Comparison of ENCODE assay signal across 13 mouse cellular contexts in the genomic region with DNA sequence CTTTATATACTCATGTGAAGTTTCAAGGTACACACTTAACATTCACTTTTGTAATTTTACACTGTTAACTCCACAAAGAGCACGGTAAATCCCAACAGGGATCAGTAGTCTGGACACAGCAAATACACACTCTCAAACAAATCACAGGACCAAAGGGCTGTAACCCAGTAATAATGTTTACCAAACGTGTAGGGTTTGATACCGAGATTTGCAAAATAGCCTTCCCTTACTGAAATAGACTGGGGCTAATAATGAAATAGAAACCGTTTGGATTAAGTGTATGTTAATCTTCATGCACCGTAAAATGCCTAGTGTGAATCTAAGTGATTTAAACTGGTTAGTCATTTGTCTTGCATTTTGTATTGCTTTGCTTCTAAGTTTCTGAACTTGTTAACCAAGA. TPM values are rescaled to one million over a fixed set of nuclear protein-coding genes. Genes with fewer than 3 reads are reported as not detected.
A peak's percentile ranks its signal among the peaks of the same experiment; 100 is the strongest.
DNase-seq lines count a peak whose midpoint lies in the region; ATAC-seq and TF ChIP-seq lines count a peak whose summit lies in the region.
"Had no signal": no experiment of that assay in that cellular context is flagged by ENCODE, and none has a peak within 500 bp of the region (broad histone marks: within the 10 kb centered on the region; RNA-seq: fewer than 3 reads in every experiment).

No protein-coding gene starts in this region.

- TF ChIP-seq CTCF in CH12.LX (conservative IDR thresholded peaks at IDR 0.05 in 1 of 2, IDR thresholded peaks at IDR 0.05 in 1 of 2; ENCODE audit: low read depth in 2 of 2, low read length in 2 of 2): no peak
- no peak for TF ChIP-seq CTCF in cerebellum, adult 2 months (IDR thresholded peaks at IDR 0.05; ENCODE audit: borderline replicate concordance, insufficient read depth, low read depth, low read length)

- H3K4me1 ChIP-seq in intestine, embryonic 14.5 days (replicated peaks; ENCODE audit: control insufficient read depth, insufficient read depth, low read length): peaks cover 6% of the 10 kb centered on the region; the same call in 1 of the 2 replicates
- H3K4me1 ChIP-seq in intestine, embryonic 16.5 days (ENCODE audit: control insufficient read depth, insufficient read depth, low read length): peaks cover 7% of the 10 kb centered on the region
- peaks cover 2 to 24% of the 10 kb centered on the region in 2 experiments; a peak in 3 of 4 replicates for H3K4me1 ChIP-seq in CH12.LX (ENCODE audit: control insufficient read depth in 1 of 2, insufficient read depth in 2 of 2)
- peaks cover 3% of the 10 kb centered on the region; the same call in 1 of the 2 replicates for H3K4me1 ChIP-seq in embryonic facial prominence, embryonic 14.5 days (ENCODE audit: control insufficient read depth, insufficient read depth, low read length)
- H3K4me1 ChIP-seq in liver, embryonic 16.5 days (ENCODE audit: control insufficient read depth, low read depth, low read length): peaks cover 11% of the 10 kb centered on the region
- H3K4me1 ChIP-seq in cerebellum, adult 2 months (ENCODE audit: control insufficient read depth, insufficient read depth, low read length): peaks cover 8% of the 10 kb centered on the region
- H3K4me1 ChIP-seq: stomach, embryonic 15.5 days had no signal

- H3K4me3 ChIP-seq in intestine, embryonic 14.5 days (ENCODE audit: low read depth, low read length): peak overlapping the region; percentile 79; the same call in 1 of the 2 replicates
- H3K4me3 ChIP-seq in intestine, embryonic 16.5 days (ENCODE audit: low read length): no peak overlapping the region
- no peak overlapping the region for H3K4me3 ChIP-seq in CH12.LX (replicated peaks in 1 of 3; ENCODE audit: low read depth in 2 of 3, low read length in 2 of 3, poor library complexity in 1 of 3)
- no peak overlapping the region; the same call in 1 of the 2 replicates for H3K4me3 ChIP-seq in embryonic facial prominence, embryonic 14.5 days (ENCODE audit: low read depth, low read length)
- no peak overlapping the region for H3K4me3 ChIP-seq in liver, embryonic 16.5 days (ENCODE audit: low read depth, low read length)
- H3K4me3 ChIP-seq in cerebellum, adult 2 months (replicated peaks; ENCODE audit: insufficient read depth, low read depth, low read length): no peak overlapping the region

- H3K4me2 ChIP-seq in intestine, embryonic 14.5 days (ENCODE audit: low read length): peak overlapping the region; percentile 86
- H3K4me2 ChIP-seq in intestine, embryonic 16.5 days (ENCODE audit: low read depth, low read length): no peak overlapping the region
- peak overlapping the region; percentile 18; the same call in 1 of the 2 replicates for H3K4me2 ChIP-seq in CH12.LX (ENCODE audit: insufficient read depth, low read depth, poor library complexity, severe bottlenecking)
- peak overlapping the region; percentile 91 for H3K4me2 ChIP-seq in embryonic facial prominence, embryonic 14.5 days (ENCODE audit: low read depth, low read length)
- peak overlapping the region; percentile 88 for H3K4me2 ChIP-seq in liver, embryonic 16.5 days (ENCODE audit: low read depth, low read length)

- intact Hi-C loops in left cerebral cortex, postnatal 10 days (cut with DNase I): no loop called here

- no peak overlapping the region for H3K27ac ChIP-seq in intestine, embryonic 14.5 days (ENCODE audit: low read depth)
- no peak overlapping the region for H3K27ac ChIP-seq in intestine, embryonic 16.5 days (ENCODE audit: low read length)
- no peak overlapping the region for H3K27ac ChIP-seq in CH12.LX (ENCODE audit: insufficient read depth, low read depth)
- peak overlapping the region; percentile 86; the same call in 1 of the 2 replicates for H3K27ac ChIP-seq in embryonic facial prominence, embryonic 14.5 days (replicated peaks; ENCODE audit: low read depth, low read length)
- no peak overlapping the region for H3K27ac ChIP-seq in liver, embryonic 16.5 days (ENCODE audit: low read length)
- H3K27ac ChIP-seq in cerebellum, adult 2 months (ENCODE audit: insufficient read depth, low read length): no peak overlapping the region

- in situ Hi-C loops in CH12.LX (cut with MboI; ENCODE audit: low pct_ligation_motif_present, low pct_unique_long_range_greater_than_20kb, low sequenced_read_pairs): no loop called here

- TF ChIP-seq RAD21 in CH12.LX (IDR thresholded peaks at IDR 0.05; ENCODE audit: low read depth, low read length): no peak

- H3K9ac ChIP-seq in intestine, embryonic 14.5 days (ENCODE audit: low read length): no peak overlapping the region
- no peak overlapping the region for H3K9ac ChIP-seq in intestine, embryonic 16.5 days (ENCODE audit: low read depth, low read length)
- H3K9ac ChIP-seq in CH12.LX (ENCODE audit: insufficient read depth, low read depth): no peak overlapping the region; the same call in 1 of the 2 replicates
- no peak overlapping the region for H3K9ac ChIP-seq in embryonic facial prominence, embryonic 14.5 days (ENCODE audit: low read depth, low read length)
- H3K9ac ChIP-seq in liver, embryonic 16.5 days (ENCODE audit: low read depth, low read length): no peak overlapping the region

- H3K36me3 ChIP-seq in intestine, embryonic 14.5 days (ENCODE audit: control insufficient read depth, insufficient read depth, low read length): no peaks in the 10 kb centered on the region
- H3K36me3 ChIP-seq in intestine, embryonic 16.5 days (ENCODE audit: control insufficient read depth, insufficient read depth, low read length): no peaks in the 10 kb centered on the region
- peaks cover 2 to 17% of the 10 kb centered on the region in 2 experiments for H3K36me3 ChIP-seq in CH12.LX (replicated peaks in 1 of 2; ENCODE audit: control insufficient read depth in 1 of 2, insufficient read depth in 1 of 2, low read length in 1 of 2)
- H3K36me3 ChIP-seq in embryonic facial prominence, embryonic 14.5 days (ENCODE audit: control insufficient read depth, insufficient read depth, low read length): peaks cover 5% of the 10 kb centered on the region; the same call in 1 of the 2 replicates
- peaks cover 4% of the 10 kb centered on the region; the same call in 1 of the 2 replicates for H3K36me3 ChIP-seq in liver, embryonic 16.5 days (ENCODE audit: control insufficient read depth, insufficient read depth)

- H3K9me3 ChIP-seq in intestine, embryonic 14.5 days (ENCODE audit: control insufficient read depth, low read length): no peaks in the 10 kb centered on the region
- H3K9me3 ChIP-seq in intestine, embryonic 16.5 days (ENCODE audit: control insufficient read depth, low read length): no peaks in the 10 kb centered on the region
- H3K9me3 ChIP-seq in CH12.LX (replicated peaks; ENCODE audit: low read length): no peaks in the 10 kb centered on the region
- no peaks in the 10 kb centered on the region for H3K9me3 ChIP-seq in embryonic facial prominence, embryonic 14.5 days (ENCODE audit: control insufficient read depth, low read length)
- no peaks in the 10 kb centered on the region for H3K9me3 ChIP-seq in liver, embryonic 16.5 days (replicated peaks; ENCODE audit: control insufficient read depth, low read length)
- H3K9me3 ChIP-seq: stomach, embryonic 15.5 days had no signal

- 23% methylated on average over 5 of the region's 5 CpGs for WGBS in intestine, embryonic 14.5 days
- WGBS in intestine, embryonic 16.5 days: 17% methylated on average over 5 of the region's 5 CpGs
- 21% methylated on average over 5 of the region's 5 CpGs for WGBS in embryonic facial prominence, embryonic 14.5 days
- 24% methylated on average over 5 of the region's 5 CpGs for WGBS in liver, embryonic 16.5 days (ENCODE audit: insufficient replicate concordance)
- 25% methylated on average over 5 of the region's 5 CpGs for WGBS in cerebellum, adult 2 months

- H3K27me3 ChIP-seq in intestine, embryonic 14.5 days (replicated peaks; ENCODE audit: control insufficient read depth, insufficient read depth, low read length): no peaks in the 10 kb centered on the region
- no peaks in the 10 kb centered on the region for H3K27me3 ChIP-seq in intestine, embryonic 16.5 days (replicated peaks; ENCODE audit: control insufficient read depth, insufficient read depth, low read length)
- no peaks in the 10 kb centered on the region for H3K27me3 ChIP-seq in CH12.LX (replicated peaks)
- no peaks in the 10 kb centered on the region for H3K27me3 ChIP-seq in embryonic facial prominence, embryonic 14.5 days (replicated peaks; ENCODE audit: control insufficient read depth, insufficient read depth, low read length)
- no peaks in the 10 kb centered on the region for H3K27me3 ChIP-seq in liver, embryonic 16.5 days (ENCODE audit: control insufficient read depth, insufficient read depth, low read depth, low read length)
- H3K27me3 ChIP-seq in cerebellum, adult 2 months (ENCODE audit: control insufficient read depth, insufficient read depth, low read length): no peaks in the 10 kb centered on the region
- H3K27me3 ChIP-seq: stomach, embryonic 15.5 days had no signal

- no peak for ATAC-seq in intestine, embryonic 14.5 days (replicated peaks; ENCODE audit: low FRiP score, low TSS enrichment, low read depth)
- no peak for ATAC-seq in intestine, embryonic 16.5 days
- ATAC-seq in embryonic facial prominence, embryonic 14.5 days (ENCODE audit: low read depth): no peak
- no peak for ATAC-seq in liver, embryonic 16.5 days (ENCODE audit: low read depth)

- TF ChIP-seq EP300 in CH12.LX (IDR thresholded peaks at IDR 0.05; ENCODE audit: low read length): no peak

- 0 out of 2 replicates have a peak, but pooled peaks cover 3% of the 10 kb centered on the region for H3K79me2 ChIP-seq in CH12.LX (replicated peaks; ENCODE audit: control insufficient read depth, extremely low read depth, insufficient read depth, poor library complexity, severe bottlenecking)

- DNase-seq in intestine, embryonic 14.5 days (ENCODE audit: low spot score): no peak
- no peak for DNase-seq in CH12.LX (ENCODE audit: extremely low read depth)
- DNase-seq in embryonic facial prominence, embryonic 14.5 days (ENCODE audit: low spot score): no peak
- no peak for DNase-seq in cerebellum, adult 2 months
- DNase-seq in layer of hippocampus, postnatal 14 days (ENCODE audit: low spot score in 2 of 2): no peak
- DNase-seq in left cerebral cortex, postnatal 10 days (ENCODE audit: extremely low spot score in 1 of 2, low spot score in 2 of 2): no peak
- DNase-seq: cerebellum, postnatal 36 days; heart, postnatal 14 days; lung, postnatal 36 days; retina, postnatal 1 day had no signal

- dilution Hi-C loops in CH12.LX (cut with MboI; ENCODE audit: extremely low pct_ligation_motif_present, extremely low pct_unique_long_range_greater_than_20kb, low sequenced_read_pairs): no loop called here

- no peak for TF ChIP-seq POLR2A in CH12.LX (IDR thresholded peaks at IDR 0.05; ENCODE audit: low read depth, low read length)
- no peak for TF ChIP-seq POLR2A in cerebellum, adult 2 months (IDR thresholded peaks at IDR 0.05; ENCODE audit: borderline replicate concordance, insufficient read depth, low read length)

RNA-seq across cellular contexts. Expression of gene Snx14, which starts 1.2 kb away (rescaled TPM):
- 29.7 and 35.1 TPM in 2 replicates for polyA plus RNA-seq in intestine, embryonic 14.5 days (2014; fragmentation: Nextera tagmentation; extraction: Ambion mirVana)
- 35.4 and 37.4 TPM in 2 replicates for polyA plus RNA-seq in intestine, embryonic 16.5 days (2015; fragmentation: Nextera tagmentation; extraction: Ambion mirVana)
- total RNA-seq in CH12.LX (2012; rRNA removed) (8.0 and 8.7 TPM in 2 replicates), CH12.LX (2014; rRNA removed) (13.9 and 17.4 TPM in 2 replicates)
- 10.0 and 10.6 TPM in 2 replicates for polyA plus RNA-seq in CH12.LX (2012; ENCODE audit: insufficient read length, low read depth)
- polyA plus RNA-seq in embryonic facial prominence, embryonic 14.5 days (2014; fragmentation: Nextera tagmentation; extraction: Ambion mirVana): 24.6 and 25.1 TPM in 2 replicates
- polyA plus RNA-seq in liver, embryonic 16.5 days (2015; fragmentation: Nextera tagmentation; extraction: Ambion mirVana): 12.3 and 12.8 TPM in 2 replicates
- 50.4 and 52.6 TPM in 2 replicates for polyA plus RNA-seq in cerebellum, adult 2 months (2012; rRNA removed)
- total RNA-seq in layer of hippocampus, postnatal 14 days (2021): 10 to 100 TPM; 50.1 to 50.2 TPM
- total RNA-seq in left cerebral cortex, postnatal 10 days (2021): 10 to 100 TPM; 49.6 to 51.4 TPM

RNA-seq across cellular contexts. Expression of gene Gm20537, which starts 16.4 kb away (rescaled TPM):
- 0.24 and 0.52 TPM in 2 replicates for polyA plus RNA-seq in intestine, embryonic 14.5 days (2014; fragmentation: Nextera tagmentation; extraction: Ambion mirVana)
- polyA plus RNA-seq in intestine, embryonic 16.5 days (2015; fragmentation: Nextera tagmentation; extraction: Ambion mirVana): 0.43 TPM in 1 of 2 replicates, not detected in the other
- 0.67 TPM in 1 of 2 replicates, not detected in the other for total RNA-seq in CH12.LX (2012; rRNA removed)
- total RNA-seq in CH12.LX (2014; rRNA removed): not detected in 2 replicates
- polyA plus RNA-seq in CH12.LX (2012; ENCODE audit: insufficient read length, low read depth): 3.9 and 9.4 TPM in 2 replicates
- polyA plus RNA-seq in embryonic facial prominence, embryonic 14.5 days (2014; fragmentation: Nextera tagmentation; extraction: Ambion mirVana): 0.58 and 1.2 TPM in 2 replicates
- polyA plus RNA-seq in liver, embryonic 16.5 days (2015; fragmentation: Nextera tagmentation; extraction: Ambion mirVana): 0.18 TPM in 1 of 2 replicates, not detected in the other
- 0.36 and 0.49 TPM in 2 replicates for polyA plus RNA-seq in cerebellum, adult 2 months (2012; rRNA removed)
- total RNA-seq in layer of hippocampus, postnatal 14 days (2021): under 1 TPM in 1 of 2 experiments, not detected in 1; 0.88 TPM
- total RNA-seq in left cerebral cortex, postnatal 10 days (2021): 1 to 10 TPM in 1 of 2 experiments, not detected in 1; 2.4 TPM

RNA-seq across cellular contexts. Expression of gene Syncrip, which starts 42.4 kb away (rescaled TPM):
- polyA plus RNA-seq in intestine, embryonic 14.5 days (2014; fragmentation: Nextera tagmentation; extraction: Ambion mirVana): 104 and 106 TPM in 2 replicates
- 60.2 and 72.3 TPM in 2 replicates for polyA plus RNA-seq in intestine, embryonic 16.5 days (2015; fragmentation: Nextera tagmentation; extraction: Ambion mirVana)
- total RNA-seq in CH12.LX (2012; rRNA removed) (102 and 141 TPM in 2 replicates), CH12.LX (2014; rRNA removed) (227 and 267 TPM in 2 replicates)
- 213 and 267 TPM in 2 replicates for polyA plus RNA-seq in CH12.LX (2012; ENCODE audit: insufficient read length, low read depth)
- polyA plus RNA-seq in embryonic facial prominence, embryonic 14.5 days (2014; fragmentation: Nextera tagmentation; extraction: Ambion mirVana): 118 and 123 TPM in 2 replicates
- 26.1 and 27.0 TPM in 2 replicates for polyA plus RNA-seq in liver, embryonic 16.5 days (2015; fragmentation: Nextera tagmentation; extraction: Ambion mirVana)
- 27.3 and 30.1 TPM in 2 replicates for polyA plus RNA-seq in cerebellum, adult 2 months (2012; rRNA removed)
- total RNA-seq in layer of hippocampus, postnatal 14 days (2021): 10 to 100 TPM; 77.9 to 81.8 TPM
- total RNA-seq in left cerebral cortex, postnatal 10 days (2021): 10 to 100 TPM; 85.5 to 93.1 TPM
